Mouse (Mus musculus): Measurements from ENCODE around the gene Lrrtm1.

Gene Lrrtm1

DNA sequence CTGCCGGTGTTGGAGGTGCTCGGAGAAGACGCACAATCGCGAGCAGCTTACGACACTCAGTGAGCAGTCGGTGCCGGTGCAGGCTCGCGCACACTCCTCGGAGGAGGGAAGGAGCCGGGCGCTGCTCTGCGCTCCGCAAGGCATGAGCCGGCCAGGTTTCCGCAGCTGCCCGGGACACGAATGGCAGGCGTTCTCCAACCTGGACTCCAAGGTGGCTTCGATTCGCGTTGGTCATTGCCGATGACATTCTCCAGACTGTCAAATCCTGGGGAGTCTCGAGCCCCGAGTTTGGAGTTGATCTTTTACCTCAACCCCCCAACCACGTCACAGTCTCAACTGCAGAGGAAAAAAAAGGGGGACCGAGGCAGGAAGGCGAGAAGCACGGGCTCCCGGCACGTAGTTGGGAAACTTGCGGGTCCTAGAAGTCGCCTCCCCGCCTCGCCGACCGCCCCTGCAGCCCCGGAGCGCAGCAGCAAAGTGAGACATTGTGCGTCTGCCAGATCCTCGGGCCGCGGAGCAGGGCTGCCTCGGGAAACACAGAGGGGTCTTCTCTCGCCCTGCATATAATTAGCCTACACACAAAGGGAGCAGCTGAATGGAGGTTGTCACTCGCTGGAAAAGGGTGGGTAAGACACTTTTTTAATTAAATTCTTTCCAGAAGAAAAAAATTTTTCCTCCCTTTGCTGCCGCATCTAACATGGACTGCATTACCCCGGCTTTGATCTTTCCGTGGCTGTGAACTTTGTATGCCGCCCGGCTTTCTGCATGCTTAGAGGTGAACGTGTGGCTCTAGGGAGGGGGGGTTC is at the start of gene Lrrtm1:
Gene Lrrtm1, plus strand, starts transcription at position 89 of the 806 bp plus-strand sequence.
- no peak for DNase-seq (ENCODE audit: low read depth)

- DNase-seq (ENCODE audit: low read depth) = no peak
Measured at GRCm38 (mm10) chr6:77196650-77197049, 45.8 kb upstream of the Lrrtm1 start.

GRCm38 (mm10) chr6:77199375-77199774 is 43.1 kb upstream of the Lrrtm1 start:
- DNase-seq (ENCODE audit: low read depth) = no peak

DNA sequence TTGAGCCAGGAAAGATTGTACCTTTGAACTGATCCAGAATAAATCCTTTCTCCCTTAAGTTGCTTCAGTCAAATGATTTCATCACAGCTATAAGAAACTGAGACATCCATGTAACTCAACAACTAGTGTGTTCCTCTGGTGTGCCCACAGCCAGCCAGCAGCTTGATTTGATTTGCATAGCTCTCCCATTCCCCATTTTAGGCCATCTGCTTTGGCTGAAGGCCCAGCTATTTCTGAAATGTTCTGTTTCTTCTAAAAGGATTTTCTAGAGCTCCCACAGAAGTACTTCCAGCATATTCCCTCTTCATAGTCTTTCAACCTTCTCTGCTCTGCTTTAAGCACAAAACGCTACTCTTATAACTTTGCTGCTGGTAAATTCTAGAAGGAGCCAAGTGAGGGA is 33.3 kb upstream of the Lrrtm1 start:
- DNase-seq (ENCODE audit: low read depth) = no peak

GRCm38 (mm10) chr6:77209929-77210328 is 32.6 kb upstream of the Lrrtm1 start:
- DNase-seq (ENCODE audit: low read depth) = no peak

GRCm38 (mm10) chr6:77213757-77214409 is 28.6 kb upstream of the Lrrtm1 start:
- DNase-seq (ENCODE audit: low read depth) = no peak

DNA sequence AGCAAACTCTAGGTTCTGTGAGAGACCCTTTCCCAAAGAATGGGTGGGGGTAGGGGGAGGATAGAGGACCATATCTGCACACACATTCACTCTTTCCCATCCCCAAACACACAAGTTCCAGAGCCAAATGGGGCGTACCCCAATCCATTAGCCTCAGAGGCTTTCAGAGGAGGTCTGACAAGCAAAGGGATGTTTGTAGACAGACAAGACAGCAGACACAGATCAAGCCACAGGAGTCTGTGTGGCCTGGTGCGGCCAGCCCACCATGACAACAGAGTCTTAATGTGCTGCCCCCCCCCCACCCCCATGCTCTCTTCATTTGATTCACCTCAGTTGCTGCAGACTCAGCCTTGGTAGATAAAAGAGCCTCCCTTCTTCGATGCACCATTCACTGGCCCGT is 27.2 kb upstream of the Lrrtm1 start:
- no peak for DNase-seq (ENCODE audit: low read depth)

DNA sequence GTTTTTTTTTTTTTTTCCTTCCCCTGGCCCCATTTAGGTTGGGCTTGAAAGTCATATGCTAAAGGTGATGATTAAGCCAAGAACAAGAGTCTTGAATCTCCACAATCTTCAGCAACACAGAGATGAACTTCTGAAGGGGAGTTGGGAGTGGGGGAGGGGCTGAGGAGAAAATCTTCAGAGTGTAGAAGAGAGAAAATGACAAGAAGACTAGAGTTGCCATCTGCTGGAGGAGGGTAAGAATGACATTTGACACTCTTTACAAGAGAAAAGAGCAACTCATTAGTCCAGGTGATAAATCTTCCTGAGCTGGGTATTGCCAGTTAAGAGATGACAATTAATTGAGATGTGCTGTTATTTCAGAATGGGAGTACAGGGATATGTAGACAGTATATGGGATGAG is 23.6 kb upstream of the Lrrtm1 start:
- DNase-seq (ENCODE audit: low read depth) = no peak

- no peak for DNase-seq (ENCODE audit: low read depth)
Measured at GRCm38 (mm10) chr6:77220776-77221175, 21.7 kb upstream of the Lrrtm1 start.

GRCm38 (mm10) chr6:77222849-77223638 is 19.4 kb upstream of the Lrrtm1 start:
- DNase-seq (ENCODE audit: low read depth) = no peak

DNA sequence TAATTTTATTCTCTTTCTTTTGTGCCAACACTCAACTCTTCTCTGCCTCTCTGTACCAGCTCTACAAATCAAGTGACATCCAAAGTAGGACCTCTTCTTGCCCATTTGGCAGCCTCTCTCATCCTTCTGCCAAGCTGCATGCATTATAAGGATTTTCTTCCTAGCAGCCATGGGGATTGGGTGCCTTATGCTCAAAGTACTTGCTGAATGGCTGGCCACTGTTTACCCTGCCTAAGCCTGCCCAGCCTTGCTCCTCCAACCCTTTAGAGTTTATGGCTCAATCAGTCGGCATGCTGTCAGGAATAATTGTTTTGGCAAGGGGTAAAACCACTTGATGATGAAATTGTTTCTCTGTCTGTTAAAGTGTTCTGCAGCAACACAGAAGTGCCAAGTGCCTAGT is 2.1 kb upstream of the Lrrtm1 start:
- DNase-seq (ENCODE audit: low read depth) = peak; percentile 24

GRCm38 (mm10) chr6:77243541-77244231 is 1.2 kb downstream of the Lrrtm1 start:
- DNase-seq (ENCODE audit: low read depth) = no peak

DNA sequence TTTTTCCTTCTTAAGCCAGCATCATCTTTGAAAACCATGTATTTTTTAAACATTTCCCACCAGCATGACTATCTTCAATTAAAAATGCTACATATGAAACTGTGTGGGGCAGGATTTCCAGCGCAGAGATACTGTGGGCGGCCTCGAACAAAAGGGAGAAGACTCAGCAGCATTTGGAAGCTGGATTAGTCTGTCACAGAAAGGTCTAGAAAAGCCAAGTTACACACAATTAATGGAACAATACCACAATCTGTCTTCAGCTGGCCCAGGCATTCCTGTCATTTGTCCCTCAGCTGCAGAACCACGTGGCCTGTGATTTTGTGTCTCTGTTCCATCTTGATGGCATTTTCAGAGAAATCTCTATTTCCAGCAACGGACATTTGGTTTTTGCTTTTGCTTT is 11.0 kb downstream of the Lrrtm1 start:
- no peak for DNase-seq (ENCODE audit: low read depth)

- DNase-seq (ENCODE audit: low read depth) = no peak
Measured at GRCm38 (mm10) chr6:77256348-77256747, 13.9 kb downstream of the Lrrtm1 start.

GRCm38 (mm10) chr6:77257358-77258105 is 15.0 kb downstream of the Lrrtm1 start:
- DNase-seq (ENCODE audit: low read depth) = peak; percentile 44

- no peak for DNase-seq (ENCODE audit: low read depth)
Measured at GRCm38 (mm10) chr6:77265163-77265562, 22.7 kb downstream of the Lrrtm1 start.

GRCm38 (mm10) chr6:77278794-77279193 is 36.3 kb downstream of the Lrrtm1 start:
- no peak for DNase-seq (ENCODE audit: low read depth)

DNA sequence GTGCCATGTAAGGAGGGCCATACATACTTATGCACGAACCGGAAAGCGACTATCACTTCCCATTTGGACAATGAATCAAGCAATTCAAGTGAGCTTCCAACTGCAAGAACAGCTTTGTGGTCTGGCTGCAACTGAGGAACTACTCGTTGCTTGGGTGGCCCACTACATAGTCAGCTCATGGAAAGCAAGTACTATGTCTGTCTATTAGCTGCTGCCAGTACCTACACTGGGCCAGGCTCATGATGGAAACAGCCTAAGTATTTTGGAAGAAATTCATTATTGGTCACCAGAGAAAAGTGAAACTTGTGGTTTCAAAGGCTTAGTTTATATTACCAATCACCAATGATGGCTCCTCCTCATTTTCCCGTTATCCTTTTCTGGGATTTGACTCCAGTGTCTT is 43.8 kb downstream of the Lrrtm1 start:
- no peak for DNase-seq (ENCODE audit: low read depth)

DNA sequence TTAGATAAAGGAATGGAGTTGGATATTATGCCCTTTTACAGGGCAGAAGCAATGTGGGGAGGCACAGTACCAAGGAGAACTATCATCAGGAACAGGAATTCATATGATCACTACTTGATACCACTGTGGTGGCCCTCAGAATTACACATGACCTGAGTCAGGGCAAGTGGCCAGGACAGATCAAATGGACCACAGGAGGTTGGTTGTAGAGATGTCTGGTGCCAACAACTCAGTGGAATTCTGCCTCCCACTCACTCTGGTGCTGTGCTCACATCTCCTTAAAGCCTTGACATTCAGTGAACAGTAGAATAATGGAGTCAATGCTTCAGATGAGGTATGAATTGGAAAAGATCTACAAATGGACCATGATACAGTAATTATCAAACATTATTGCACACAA is 45.9 kb downstream of the Lrrtm1 start:
- no peak for DNase-seq (ENCODE audit: low read depth)

DNA sequence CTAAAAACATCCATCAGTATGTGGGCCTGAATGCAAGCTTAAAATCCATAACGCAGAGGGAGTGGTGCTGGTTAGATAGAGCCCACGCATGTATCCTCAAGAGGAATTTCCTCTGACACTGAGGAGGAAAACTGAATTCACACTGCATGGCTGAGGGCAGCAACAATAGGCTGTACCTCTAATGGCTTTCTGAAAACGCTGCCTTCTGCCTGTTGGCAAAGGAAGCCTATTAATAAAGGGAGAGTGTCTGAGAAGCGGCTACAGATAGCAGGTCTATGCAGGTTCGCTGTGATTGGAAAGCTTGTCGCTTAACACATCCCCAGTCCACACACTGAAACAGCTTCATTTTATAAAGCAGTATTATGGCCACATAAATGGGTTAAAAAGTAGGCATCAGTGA is 48.9 kb downstream of the Lrrtm1 start:
- DNase-seq (ENCODE audit: low read depth) = no peak

- DNase-seq (ENCODE audit: low read depth) = no peak
Measured at GRCm38 (mm10) chr6:77301305-77301704, 58.8 kb downstream of the Lrrtm1 start.

All from fibroblast of lung, adult 2 months (primary cell).